Mouse (Mus musculus) liver, postnatal 0 days (tissue): ENCODE measurements at regions not wholly inside any gene's neighbourhood (a gene's known extent, or its start where the extent isn't known, plus 50 kb on each side); places are given as distances from the start of the nearest gene placed in this dataset.

Experiments
- CTCF ChIP-seq: sonication (generic); IDR thresholded peaks from 2 replicates; pipeline ENCODE4 v1.5.1; 2016; ENCODE audit warnings: antibody characterized with exemption, low read depth
- EP300 ChIP-seq: IDR thresholded peaks from 2 replicates; pipeline ENCODE4 v1.6.1; 2016; ENCODE audit warnings: antibody characterized with exemption, low read depth, mild to moderate bottlenecking

DNA sequence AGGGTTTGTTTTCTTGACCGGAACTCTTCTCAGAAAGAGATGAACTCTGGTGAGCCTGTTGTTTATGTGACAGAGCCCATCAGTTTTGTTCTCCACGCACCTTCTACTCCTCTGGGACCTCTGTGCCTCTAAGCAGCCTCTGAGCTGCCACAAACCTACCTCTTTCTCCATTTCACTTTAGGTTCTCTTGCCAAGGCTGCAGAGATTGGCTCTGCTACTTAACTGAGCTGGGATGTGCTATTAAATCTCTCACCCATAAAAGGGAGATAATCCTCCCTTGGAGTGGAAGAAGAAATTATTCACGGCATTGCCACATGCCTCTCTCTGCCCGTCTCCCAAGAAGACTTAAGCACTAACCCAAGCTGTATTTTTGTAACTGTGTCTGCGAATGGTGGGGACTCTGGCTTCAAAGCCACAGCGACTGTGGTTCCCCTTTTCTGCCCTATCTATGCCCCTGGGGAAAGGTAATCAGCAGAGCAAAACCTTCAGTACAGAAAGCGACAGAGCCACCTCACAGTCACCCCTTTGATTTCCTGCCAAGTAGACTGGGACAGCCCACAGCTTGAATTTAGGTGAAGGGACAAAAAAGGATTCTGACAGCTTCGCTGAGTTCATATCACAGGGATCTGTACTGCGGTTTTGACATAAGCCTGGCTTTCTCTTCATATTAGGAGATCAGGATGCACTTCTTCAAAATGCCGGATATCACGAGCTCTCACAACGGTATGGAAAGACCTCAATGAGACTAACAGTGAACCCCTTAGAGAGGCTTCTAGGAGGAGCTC lies 118.2 kb upstream of the Abca1 start:
- TF ChIP-seq EP300: no peak
- no peak for TF ChIP-seq CTCF
